Mouse (Mus musculus) forebrain, embryonic 11.5 days (tissue): Measurements from ENCODE around the gene Trio. TPM values are rescaled to one million over a fixed set of nuclear protein-coding genes. Genes with fewer than 3 reads are reported as not detected.

Experiments
- ATAC-seq: fragments of 200-750 bp; cut with Nextera tagmentation; replicated peaks from 2 replicates; pipeline ENCODE4 v1.8.0; 2017; ENCODE audit warnings: moderate TSS enrichment; ENCODE audit not compliant: low FRiP score
- DNase-seq: peaks from one replicate; pipeline ENCODE4 v3.0.0-alpha.2; 2017; ENCODE audit warnings: low spot score
- H3K27ac ChIP-seq: fragments of 300-500 bp; sonication (generic); 2 replicates; pipeline ENCODE4 v1.5.1; 2014; ENCODE audit warnings: low read depth, low read length
- H3K27me3 ChIP-seq: fragments of 300-500 bp; sonication (generic); 2 replicates; pipeline ENCODE4 v1.6.1; 2014; ENCODE audit warnings: mild to moderate bottlenecking, low read length, mixed read lengths; ENCODE audit not compliant: control insufficient read depth, insufficient read depth
- H3K36me3 ChIP-seq: fragments of 300-500 bp; sonication (generic); 2 replicates; pipeline ENCODE4 v1.6.1; 2014; ENCODE audit warnings: mild to moderate bottlenecking, low read length, moderate library complexity, mixed read lengths; ENCODE audit not compliant: control insufficient read depth, insufficient read depth
- H3K4me1 ChIP-seq: fragments of 300-500 bp; sonication (generic); replicated peaks from 2 replicates; pipeline ENCODE4 v1.6.1; 2014; ENCODE audit warnings: low read length, mixed read lengths; ENCODE audit not compliant: control insufficient read depth, insufficient read depth
- H3K4me2 ChIP-seq: fragments of 300-500 bp; sonication (generic); 2 replicates; pipeline ENCODE4 v1.6.1; 2014; ENCODE audit warnings: low read depth, mild to moderate bottlenecking, low read length, moderate library complexity, mixed read lengths; ENCODE audit not compliant: severe bottlenecking
- H3K4me3 ChIP-seq: fragments of 300-500 bp; sonication (generic); 2 replicates; pipeline ENCODE4 v1.5.1; 2014; ENCODE audit warnings: low read depth, low read length
- H3K9ac ChIP-seq: fragments of 300-500 bp; sonication (generic); 2 replicates; pipeline ENCODE4 v1.6.1; 2014; ENCODE audit warnings: low read length
- H3K9me3 ChIP-seq: fragments of 300-500 bp; sonication (generic); 2 replicates; pipeline ENCODE4 v1.6.1; 2016; ENCODE audit warnings: low read length, mixed read lengths; ENCODE audit not compliant: control insufficient read depth
- WGBS: fragments of 180-500 bp; shearing (Covaris S2); extraction: QIAGEN DNeasy Blood & Tissue Kit; methylation state at CpG from one replicate; pipeline ENCODE4 v1.1.7; 2014; 5-methylcytosine and 5-hydroxymethylcytosine counted together
- polyA plus RNA-seq: library from polyadenylated mRNA; unstranded; fragments of >200 nt; fragmentation: Nextera tagmentation; extraction: Ambion mirVana; gene quantifications from 2 replicates; pipeline ENCODE4 v1.2.1, GENCODE M21; 2014

Gene Trio
- polyA plus RNA-seq, 1 experiment from 2014 or later: 41.8 TPM

GRCm38 (mm10) chr15:27876327-27876726 is 149.3 kb downstream of the Trio start:
- DNase-seq (no peak), ATAC-seq (no peak)
- Histone ChIP-seq H3K9me3 (no peaks in the 10 kb centered on the region), H3K27ac (no peak overlapping the region), H3K36me3 (no peaks in the 10 kb centered on the region; the same call in 1 of the 2 replicates), H3K4me3 (no peak overlapping the region), H3K4me2 (no peak overlapping the region), H3K9ac (no peak overlapping the region), H3K4me1 (no peaks in the 10 kb centered on the region), H3K27me3 (no peaks in the 10 kb centered on the region)
- 86% methylated on average over 10 of the region's 10 CpGs for WGBS

- no peak for DNase-seq
- Histone ChIP-seq H3K9ac (no peak overlapping the region), H3K27ac (no peak overlapping the region), H3K4me3 (no peak overlapping the region), H3K4me2 (no peak overlapping the region), H3K27me3 (no peaks in the 10 kb centered on the region), H3K9me3 (no peaks in the 10 kb centered on the region), H3K36me3 (no peaks in the 10 kb centered on the region; the same call in 1 of the 2 replicates), H3K4me1 (no peaks in the 10 kb centered on the region)
- ATAC-seq: no peak
- 87% methylated on average over 9 of the region's 9 CpGs for WGBS
These were observed 149.9 kb downstream of the Trio start for GRCm38 (mm10) chr15:27875753-27876152.

- DNase-seq: no peak
- Histone ChIP-seq H3K4me2 (no peak overlapping the region), H3K36me3 (no peaks in the 10 kb centered on the region; the same call in 1 of the 2 replicates), H3K27me3 (no peaks in the 10 kb centered on the region), H3K4me3 (no peak overlapping the region), H3K9me3 (no peaks in the 10 kb centered on the region), H3K9ac (no peak overlapping the region), H3K27ac (no peak overlapping the region), H3K4me1 (no peaks in the 10 kb centered on the region)
- no peak for ATAC-seq
- WGBS: 91% methylated on average over 16 of the region's 16 CpGs
These were observed 151.8 kb downstream of the Trio start for GRCm38 (mm10) chr15:27873747-27874320.

- no peak for DNase-seq
- Histone ChIP-seq H3K4me1 (no peaks in the 10 kb centered on the region), H3K9me3 (no peaks in the 10 kb centered on the region), H3K9ac (no peak overlapping the region), H3K27me3 (no peaks in the 10 kb centered on the region), H3K27ac (no peak overlapping the region), H3K36me3 (no peaks in the 10 kb centered on the region; the same call in 1 of the 2 replicates), H3K4me2 (no peak overlapping the region), H3K4me3 (no peak overlapping the region)
- WGBS: 86% methylated on average over 2 of the region's 2 CpGs
- ATAC-seq: no peak
These were observed 153.4 kb downstream of the Trio start for GRCm38 (mm10) chr15:27872286-27872685.

- no peak for ATAC-seq
- Histone ChIP-seq H3K9me3 (no peaks in the 10 kb centered on the region), H3K27ac (no peak overlapping the region), H3K4me1 (no peaks in the 10 kb centered on the region), H3K27me3 (no peaks in the 10 kb centered on the region), H3K36me3 (no peaks in the 10 kb centered on the region; the same call in 1 of the 2 replicates), H3K9ac (no peak overlapping the region), H3K4me3 (no peak overlapping the region), H3K4me2 (no peak overlapping the region)
- 90% methylated on average over 10 of the region's 10 CpGs for WGBS
- DNase-seq: no peak
These were observed 153.9 kb downstream of the Trio start for GRCm38 (mm10) chr15:27871708-27872107.

- Histone ChIP-seq H3K27ac (no peak overlapping the region), H3K4me1 (no peaks in the 10 kb centered on the region), H3K36me3 (no peaks in the 10 kb centered on the region; the same call in 1 of the 2 replicates), H3K4me3 (no peak overlapping the region), H3K9me3 (no peaks in the 10 kb centered on the region), H3K4me2 (no peak overlapping the region), H3K27me3 (no peaks in the 10 kb centered on the region), H3K9ac (no peak overlapping the region)
- 91% methylated on average over 13 of the region's 13 CpGs for WGBS
- ATAC-seq: no peak
- no peak for DNase-seq
These were observed 154.4 kb downstream of the Trio start for GRCm38 (mm10) chr15:27871260-27871659.

GRCm38 (mm10) chr15:27869001-27869400 is 156.6 kb downstream of the Trio start:
- no peaks in the 10 kb centered on the region for H3K9me3 ChIP-seq
- no peaks in the 10 kb centered on the region for H3K27me3 ChIP-seq
- H3K36me3 ChIP-seq: no peaks in the 10 kb centered on the region; the same call in 1 of the 2 replicates
- no peak overlapping the region for H3K4me3 ChIP-seq
- H3K4me2 ChIP-seq: no peak overlapping the region
- 90% methylated on average over 4 of the region's 4 CpGs for WGBS
- no peak overlapping the region for H3K9ac ChIP-seq
- no peaks in the 10 kb centered on the region for H3K4me1 ChIP-seq
- no peak for ATAC-seq
- no peak overlapping the region for H3K27ac ChIP-seq
- no peak for DNase-seq

GRCm38 (mm10) chr15:27867831-27868230 is 157.8 kb downstream of the Trio start:
- H3K36me3 ChIP-seq: no peaks in the 10 kb centered on the region; the same call in 1 of the 2 replicates
- H3K27me3 ChIP-seq: no peaks in the 10 kb centered on the region
- no peaks in the 10 kb centered on the region for H3K4me1 ChIP-seq
- 93% methylated on average over 7 of the region's 7 CpGs for WGBS
- H3K27ac ChIP-seq: no peak overlapping the region
- ATAC-seq (no peak), DNase-seq (no peak)
- H3K4me3 ChIP-seq: no peak overlapping the region
- H3K9ac ChIP-seq: no peak overlapping the region
- H3K4me2 ChIP-seq: no peak overlapping the region
- no peaks in the 10 kb centered on the region for H3K9me3 ChIP-seq

GRCm38 (mm10) chr15:27866471-27866870 is 159.2 kb downstream of the Trio start:
- Histone ChIP-seq H3K4me3 (no peak overlapping the region), H3K4me1 (no peaks in the 10 kb centered on the region), H3K36me3 (no peaks in the 10 kb centered on the region; the same call in 1 of the 2 replicates), H3K27ac (no peak overlapping the region), H3K4me2 (no peak overlapping the region), H3K9me3 (no peaks in the 10 kb centered on the region), H3K9ac (no peak overlapping the region), H3K27me3 (no peaks in the 10 kb centered on the region)
- 80% methylated on average over 4 of the region's 4 CpGs for WGBS
- ATAC-seq (no peak), DNase-seq (no peak)
